Mouse (Mus musculus) ES-E14 (cell line): ENCODE results near the gene Pou2f1. TPM values are rescaled to one million over a fixed set of nuclear protein-coding genes. Genes with fewer than 3 reads are reported as not detected.
A peak's percentile ranks its signal among the peaks of the same experiment; 100 is the strongest.

ENCODE experiments used
- DNase-seq: peaks from one replicate; pipeline ENCODE4 v3.0.0-alpha.2; 2013; ENCODE audit warnings: low read depth, low spot score
- H3K27ac ChIP-seq: 2 replicates; pipeline ENCODE4 v1.5.1; 2012; ENCODE audit warnings: low read depth, mild to moderate bottlenecking, low read length, moderate library complexity, mixed read lengths; ENCODE audit not compliant: poor library complexity, insufficient read depth, severe bottlenecking
- H3K36me3 ChIP-seq: 2 replicates; pipeline ENCODE4 v1.6.1; 2012; ENCODE audit warnings: mild to moderate bottlenecking, low read length, moderate library complexity, mixed read lengths; ENCODE audit not compliant: control insufficient read depth, poor library complexity, insufficient read depth, severe bottlenecking
- H3K4me1 ChIP-seq, 2 experiments: fragments of 150-350 bp in 1 of 2; sonication (generic) in 1 of 2; 2 replicates each; pipeline ENCODE4 v1.6.1; 2012; ENCODE audit warnings: low read length in 2 of 2, mild to moderate bottlenecking in 1 of 2, mixed read lengths in 1 of 2; ENCODE audit not compliant: control insufficient read depth in 2 of 2, insufficient read depth in 2 of 2, poor library complexity in 1 of 2
- H3K4me3 ChIP-seq, 2 experiments: fragments of 150-350 bp in 1 of 2; sonication (generic) in 1 of 2; 2 replicates each; pipeline ENCODE4 v1.5.1; 2012; ENCODE audit warnings: low read length in 2 of 2, low read depth in 1 of 2, mild to moderate bottlenecking in 1 of 2, mixed read lengths in 1 of 2; ENCODE audit not compliant: insufficient read depth in 1 of 2, poor library complexity in 1 of 2, severe bottlenecking in 1 of 2
- H3K9ac ChIP-seq: 2 replicates; pipeline ENCODE4 v1.6.1; 2012; ENCODE audit warnings: low read depth, mild to moderate bottlenecking, low read length, mixed read lengths; ENCODE audit not compliant: poor library complexity, insufficient read depth, severe bottlenecking
- H3K9me3 ChIP-seq: fragments of 150-350 bp; sonication (generic); 2 replicates; pipeline ENCODE4 v1.6.1; 2012; ENCODE audit warnings: low read depth, mild to moderate bottlenecking, low read length; ENCODE audit not compliant: control insufficient read depth, insufficient read depth
- CHD2 ChIP-seq: IDR thresholded peaks from 2 replicates; pipeline ENCODE4 v1.6.1; 2014; ENCODE audit warnings: mild to moderate bottlenecking, low read depth, low read length, inconsistent platforms
- HCFC1 ChIP-seq: IDR thresholded peaks from 2 replicates; pipeline ENCODE4 v1.6.1; 2012; ENCODE audit warnings: low read length, inconsistent platforms, borderline replicate concordance; ENCODE audit not compliant: insufficient read depth
- MAFK ChIP-seq: IDR thresholded peaks from 2 replicates; pipeline ENCODE4 v1.6.1; 2014; ENCODE audit warnings: mild to moderate bottlenecking, low read depth, low read length, inconsistent platforms; ENCODE audit not compliant: insufficient read depth
- ZC3H11A ChIP-seq: IDR thresholded peaks from 2 replicates; pipeline ENCODE4 v1.6.1; 2012; ENCODE audit warnings: low read depth, mild to moderate bottlenecking, inconsistent platforms, low read length, borderline replicate concordance
- ZNF384 ChIP-seq: IDR thresholded peaks from 2 replicates; pipeline ENCODE4 v1.6.1; 2012; ENCODE audit warnings: low read depth, low read length, inconsistent platforms
- in situ Hi-C, 2 experiments: fragments of 600-800 bp; cut with MboI; formaldehyde crosslinking; loops; one replicate each; pipeline ENCODE4 v1.15.1; 2025; ENCODE audit warnings: low sequenced_read_pairs in 2 of 2, inconsistent platforms in 1 of 2; ENCODE audit not compliant: unreplicated experiment in 2 of 2
- total RNA-seq: library from RNA; depleted of rRNA; stranded (reverse); fragments of 300-350 nt; gene quantifications from 2 replicates; pipeline ENCODE4 v1.2.3, GENCODE M21; 2012

Pou2f1 gene
- total RNA-seq, 1 experiment = 37.9 TPM

- no peak for DNase-seq
- Histone ChIP-seq H3K4me3 (no peak overlapping the region), H3K9me3 (no peaks in the 10 kb centered on the region), H3K9ac (no peak overlapping the region), H3K36me3 (peaks cover 12% of the 10 kb centered on the region), H3K27ac (no peak overlapping the region), H3K4me1 (peaks cover 3 to 17% of the 10 kb centered on the region in 2 experiments)
- no peak for TF ChIP-seq CHD2
- TF ChIP-seq HCFC1 = no peak
- TF ChIP-seq ZNF384 = peak; percentile 86
- TF ChIP-seq MAFK = no peak
- in situ Hi-C loops = no loop called here
These were observed 137.3 kb downstream of the Pou2f1 start for GRCm38 (mm10) chr1:165864864-165865795.

DNA sequence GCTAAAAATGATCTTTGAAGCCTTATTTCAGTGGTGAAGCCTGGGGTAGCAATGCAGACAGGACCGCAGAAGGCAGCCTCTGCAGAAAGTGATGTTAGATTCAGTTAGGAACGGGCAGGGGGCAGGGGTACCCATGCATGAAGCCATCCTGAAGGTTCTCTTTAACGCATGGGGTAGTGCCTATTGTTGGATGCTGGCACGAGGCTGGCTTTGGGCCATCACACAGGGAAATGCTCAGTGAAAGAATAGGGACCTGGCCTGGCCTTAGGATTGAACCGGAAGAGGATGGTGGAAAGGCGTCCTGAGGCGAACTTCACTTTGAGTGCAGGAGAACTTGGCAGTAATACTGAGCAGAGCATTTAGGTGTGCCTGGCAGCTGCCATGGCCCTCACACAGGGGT is 140.4 kb downstream of the Pou2f1 start:
- Histone ChIP-seq H3K4me1 (peaks cover 3 to 17% of the 10 kb centered on the region in 2 experiments), H3K27ac (no peak overlapping the region), H3K9ac (no peak overlapping the region), H3K4me3 (no peak overlapping the region), H3K36me3 (peaks cover 10% of the 10 kb centered on the region), H3K9me3 (no peaks in the 10 kb centered on the region)
- in situ Hi-C loops = no loop called here
- TF ChIP-seq CHD2 = no peak
- TF ChIP-seq MAFK = no peak
- DNase-seq = no peak

DNA sequence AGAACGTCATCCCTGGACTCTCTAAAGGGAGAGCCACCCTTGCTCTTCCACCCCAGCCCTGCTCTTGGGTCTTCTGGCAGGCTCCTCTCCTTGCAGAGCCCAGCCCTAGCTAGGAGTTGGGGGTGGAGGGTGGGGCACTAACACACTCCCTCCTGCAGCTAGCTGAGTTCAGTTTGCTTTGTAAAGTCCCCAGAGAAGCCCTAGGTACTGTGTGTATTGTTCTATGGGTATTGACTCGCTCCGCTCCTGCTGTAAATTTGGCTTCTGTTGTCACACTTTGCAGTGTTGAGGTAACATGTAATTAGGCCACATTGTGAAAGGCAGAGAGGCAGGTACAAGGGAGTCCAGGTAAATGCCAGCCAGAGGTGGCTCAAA is 141.3 kb downstream of the Pou2f1 start:
- in situ Hi-C loops = no loop called here
- peaks cover 5% of the 10 kb centered on the region; the same call in 1 of the 2 replicates for H3K36me3 ChIP-seq
- H3K4me1 ChIP-seq = peaks cover 3 to 17% of the 10 kb centered on the region in 2 experiments
- H3K27ac ChIP-seq = no peak overlapping the region
- no peak overlapping the region for H3K9ac ChIP-seq
- no peak overlapping the region for H3K4me3 ChIP-seq
- TF ChIP-seq ZNF384 (no peak), ZC3H11A (no peak), HCFC1 (no peak), MAFK (no peak), CHD2 (no peak)
- H3K9me3 ChIP-seq = no peaks in the 10 kb centered on the region
- DNase-seq = no peak

DNA sequence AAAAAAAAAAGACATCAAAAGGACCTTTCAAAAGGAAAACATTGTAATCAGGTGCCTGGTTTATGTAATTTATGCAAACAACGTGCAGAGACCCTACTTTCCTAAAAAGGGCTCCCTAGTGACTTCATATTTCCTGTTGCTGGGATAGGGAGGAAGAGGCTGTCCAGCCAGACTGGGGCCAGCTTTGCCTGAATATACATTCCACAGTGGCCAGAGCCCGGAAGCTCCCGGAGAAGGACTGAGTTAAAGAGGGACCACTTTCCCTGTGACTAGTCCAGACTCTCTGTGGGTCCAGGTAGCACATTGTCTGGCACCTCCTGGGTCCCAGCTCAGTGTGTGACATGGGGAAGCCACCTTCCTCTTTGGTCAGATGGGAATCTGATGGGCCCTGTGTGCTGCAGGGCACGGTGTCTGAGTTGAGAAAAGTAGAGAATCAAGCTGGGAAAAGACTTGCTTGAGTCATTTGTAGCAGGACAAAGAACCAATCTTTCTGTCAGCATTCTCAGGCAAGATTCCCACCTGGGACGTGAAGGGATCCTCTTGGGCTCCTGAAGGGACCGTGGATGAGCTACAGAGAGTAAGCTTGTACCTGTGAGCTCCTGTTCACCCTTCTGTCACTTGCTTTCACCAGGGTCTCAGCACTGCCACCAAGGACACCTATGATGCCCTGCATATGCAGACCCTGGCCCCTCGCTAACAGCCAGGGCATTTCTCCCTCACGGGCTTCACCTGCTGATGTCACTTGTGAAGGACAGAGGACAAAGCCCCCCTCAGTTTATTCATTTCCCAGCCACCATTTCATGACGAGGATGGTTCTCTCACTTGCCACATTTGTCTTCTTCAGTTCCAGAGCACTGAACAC is 141.9 kb downstream of the Pou2f1 start:
- Histone ChIP-seq H3K4me1 (peaks cover 3 to 17% of the 10 kb centered on the region in 2 experiments), H3K36me3 (peaks cover 5% of the 10 kb centered on the region; the same call in 1 of the 2 replicates), H3K4me3 (no peak overlapping the region), H3K9me3 (no peaks in the 10 kb centered on the region), H3K27ac (no peak overlapping the region), H3K9ac (no peak overlapping the region)
- DNase-seq = no peak
- TF ChIP-seq HCFC1 (no peak), ZNF384 (no peak), MAFK (no peak), CHD2 (no peak), ZC3H11A (no peak)
- in situ Hi-C loops = no loop called here
